In genomic region chr8:123308738-123309137, GRCm38 (mm10) we compare ENCODE assay signal across 29 mouse cellular contexts. TPM values are rescaled to one million over a fixed set of nuclear protein-coding genes. Genes with fewer than 3 reads are reported as not detected.
DNase-seq lines count a peak whose midpoint lies in the region; ATAC-seq and TF ChIP-seq lines count a peak whose summit lies in the region.
"Had no signal": no experiment of that assay in that cellular context is flagged by ENCODE, and none has a peak within 500 bp of the region (broad histone marks: within the 10 kb centered on the region; RNA-seq: fewer than 3 reads in every experiment).

No protein-coding gene starts in this region.

- no peaks in the 10 kb centered on the region for H3K36me3 ChIP-seq in kidney, postnatal 0 days (ENCODE audit: insufficient read depth, low read length)
- peaks cover 26% of the 10 kb centered on the region for H3K36me3 ChIP-seq in kidney, embryonic 16.5 days (ENCODE audit: insufficient read depth, low read length)
- H3K36me3 ChIP-seq in liver, postnatal 0 days (replicated peaks; ENCODE audit: insufficient read depth, low read length) = peaks cover 12% of the 10 kb centered on the region
- peaks cover 19% of the 10 kb centered on the region for H3K36me3 ChIP-seq in liver, embryonic 11.5 days (ENCODE audit: control insufficient read depth, insufficient read depth, low read length)
- peaks cover 30% of the 10 kb centered on the region for H3K36me3 ChIP-seq in ES-Bruce4 (ENCODE audit: control insufficient read depth, insufficient read depth, low read length, poor library complexity, severe bottlenecking)
- no peaks in the 10 kb centered on the region for H3K36me3 ChIP-seq in stomach, postnatal 0 days (ENCODE audit: control insufficient read depth, insufficient read depth, low read length)
- H3K36me3 ChIP-seq: hindbrain, embryonic 15.5 days had no signal

- H3K9me3 ChIP-seq in kidney, postnatal 0 days (replicated peaks; ENCODE audit: low read length) = no peaks in the 10 kb centered on the region
- no peaks in the 10 kb centered on the region for H3K9me3 ChIP-seq in kidney, embryonic 16.5 days (ENCODE audit: low read length)
- no peaks in the 10 kb centered on the region for H3K9me3 ChIP-seq in liver, postnatal 0 days (ENCODE audit: low read length)
- H3K9me3 ChIP-seq in liver, embryonic 11.5 days (ENCODE audit: control insufficient read depth, low read length) = no peaks in the 10 kb centered on the region
- H3K9me3 ChIP-seq in ES-Bruce4 (replicated peaks; ENCODE audit: control insufficient read depth, insufficient read depth, low read length, poor library complexity, severe bottlenecking) = no peaks in the 10 kb centered on the region
- H3K9me3 ChIP-seq in stomach, postnatal 0 days (ENCODE audit: control insufficient read depth, low read length) = no peaks in the 10 kb centered on the region
- H3K9me3 ChIP-seq: embryonic facial prominence, embryonic 10.5 days; embryonic facial prominence, embryonic 13.5 days; forebrain, embryonic 13.5 days; heart, embryonic 10.5 days; heart, embryonic 13.5 days; hindbrain, embryonic 15.5 days had no signal

- H3K27me3 ChIP-seq in kidney, postnatal 0 days (ENCODE audit: insufficient read depth, low read length) = no peaks in the 10 kb centered on the region
- H3K27me3 ChIP-seq in kidney, embryonic 16.5 days (ENCODE audit: insufficient read depth, low read length) = no peaks in the 10 kb centered on the region
- no peaks in the 10 kb centered on the region for H3K27me3 ChIP-seq in liver, postnatal 0 days (ENCODE audit: insufficient read depth, low read length)
- H3K27me3 ChIP-seq in liver, embryonic 11.5 days (replicated peaks; ENCODE audit: control insufficient read depth, insufficient read depth, low read length) = no peaks in the 10 kb centered on the region
- no peaks in the 10 kb centered on the region for H3K27me3 ChIP-seq in ES-Bruce4 (ENCODE audit: control insufficient read depth, insufficient read depth, low read length, poor library complexity, severe bottlenecking)
- no peaks in the 10 kb centered on the region for H3K27me3 ChIP-seq in stomach, postnatal 0 days (ENCODE audit: control insufficient read depth, insufficient read depth, low read length)
- H3K27me3 ChIP-seq: CH12.LX; embryonic facial prominence, embryonic 13.5 days; forebrain, embryonic 13.5 days; heart, embryonic 13.5 days; hindbrain, embryonic 15.5 days had no signal

- no peak for TF ChIP-seq POLR2A in ES-Bruce4 (IDR thresholded peaks at IDR 0.05; ENCODE audit: insufficient read depth, low read length)

- TF ChIP-seq EP300 in liver, postnatal 0 days (IDR thresholded peaks at IDR 0.05; ENCODE audit: low read depth) = no peak
- no peak for TF ChIP-seq EP300 in ES-Bruce4 (IDR thresholded peaks at IDR 0.05; ENCODE audit: insufficient read depth, low read depth, low read length)
- no peak for TF ChIP-seq EP300 in stomach, postnatal 0 days (optimal IDR thresholded peaks at IDR 0.05)

- no peaks in the 10 kb centered on the region for H3K4me1 ChIP-seq in kidney, postnatal 0 days (replicated peaks; ENCODE audit: insufficient read depth, low read length)
- H3K4me1 ChIP-seq in kidney, embryonic 16.5 days (ENCODE audit: insufficient read depth, low read length) = no peaks in the 10 kb centered on the region
- no peaks in the 10 kb centered on the region for H3K4me1 ChIP-seq in liver, postnatal 0 days (ENCODE audit: insufficient read depth)
- no peaks in the 10 kb centered on the region for H3K4me1 ChIP-seq in liver, embryonic 11.5 days (replicated peaks; ENCODE audit: control insufficient read depth, insufficient read depth, low read length)
- no peaks in the 10 kb centered on the region for H3K4me1 ChIP-seq in ES-Bruce4 (ENCODE audit: control insufficient read depth, insufficient read depth, low read length)
- H3K4me1 ChIP-seq in stomach, postnatal 0 days (replicated peaks; ENCODE audit: control insufficient read depth, insufficient read depth) = no peaks in the 10 kb centered on the region
- H3K4me1 ChIP-seq: embryonic facial prominence, embryonic 10.5 days; embryonic facial prominence, embryonic 13.5 days; forebrain, embryonic 13.5 days; heart, embryonic 13.5 days; hindbrain, embryonic 15.5 days had no signal

- WGBS in kidney, postnatal 0 days = 70% methylated on average over 4 of the region's 4 CpGs
- 81% methylated on average over 4 of the region's 4 CpGs for WGBS in kidney, embryonic 16.5 days
- 64% methylated on average over 4 of the region's 4 CpGs for WGBS in liver, postnatal 0 days (ENCODE audit: insufficient replicate concordance)
- 68% methylated on average over 4 of the region's 4 CpGs for WGBS in liver, embryonic 11.5 days
- WGBS in stomach, postnatal 0 days = 61% methylated on average over 4 of the region's 4 CpGs

- DNase-seq in kidney, postnatal 0 days (ENCODE audit: low spot score) = no peak
- DNase-seq in liver, postnatal 0 days = no peak
- DNase-seq in liver, embryonic 11.5 days (ENCODE audit: low spot score) = no peak
- DNase-seq in stomach, postnatal 0 days (ENCODE audit: low spot score) = no peak
- DNase-seq in thymus, adult 18-20 months = no peak
- DNase-seq: adrenal gland, adult 2 months; adrenal gland, postnatal 14 days; B cell, adult 2 months; cerebellum, adult 11-12 months; cerebellum, adult 8-10 months; cerebellum, postnatal 10 days; cerebellum, postnatal 36 days; embryo, embryonic 11 days; gastrocnemius, postnatal 10 days; gastrocnemius, postnatal 36 days; heart, adult 2 months; heart, postnatal 14 days; heart, postnatal 4 days had no signal

- no peak overlapping the region for H3K9ac ChIP-seq in kidney, postnatal 0 days (ENCODE audit: low read depth, low read length)
- no peak overlapping the region for H3K9ac ChIP-seq in kidney, embryonic 16.5 days (replicated peaks; ENCODE audit: low read length)
- H3K9ac ChIP-seq in liver, postnatal 0 days (replicated peaks) = no peak overlapping the region
- no peak overlapping the region for H3K9ac ChIP-seq in liver, embryonic 11.5 days (ENCODE audit: low read depth, low read length)
- H3K9ac ChIP-seq in ES-Bruce4 (ENCODE audit: low read depth, poor library complexity, severe bottlenecking) = no peak overlapping the region
- no peak overlapping the region for H3K9ac ChIP-seq in stomach, postnatal 0 days (ENCODE audit: low read length)
- H3K9ac ChIP-seq: embryonic facial prominence, embryonic 13.5 days; forebrain, embryonic 13.5 days; heart, embryonic 13.5 days; hindbrain, embryonic 15.5 days had no signal

- H3K4me3 ChIP-seq in kidney, postnatal 0 days (replicated peaks; ENCODE audit: low read depth, low read length) = no peak overlapping the region
- H3K4me3 ChIP-seq in kidney, embryonic 16.5 days (ENCODE audit: low read length) = no peak overlapping the region
- H3K4me3 ChIP-seq in liver, postnatal 0 days (ENCODE audit: low read depth, low read length) = no peak overlapping the region
- H3K4me3 ChIP-seq in liver, embryonic 11.5 days (ENCODE audit: low read depth, low read length) = no peak overlapping the region
- H3K4me3 ChIP-seq in ES-Bruce4 (ENCODE audit: low read depth, low read length) = no peak overlapping the region
- no peak overlapping the region for H3K4me3 ChIP-seq in stomach, postnatal 0 days (ENCODE audit: low read depth, low read length)
- H3K4me3 ChIP-seq: embryonic facial prominence, embryonic 10.5 days; embryonic facial prominence, embryonic 13.5 days; erythroblast, embryonic 14.5 days; forebrain, embryonic 13.5 days; heart, adult 2 months; heart, embryonic 10.5 days; heart, embryonic 13.5 days; hindbrain, embryonic 15.5 days had no signal

- TF ChIP-seq CTCF in kidney, postnatal 0 days (IDR thresholded peaks at IDR 0.05; ENCODE audit: low read depth) = peak; percentile 31
- 0 out of 2 replicates have a peak, but pooled peaks have one; percentile 5 for TF ChIP-seq CTCF in liver, postnatal 0 days (IDR thresholded peaks at IDR 0.05; ENCODE audit: low read depth)
- peak; percentile 59 for TF ChIP-seq CTCF in ES-Bruce4 (IDR thresholded peaks at IDR 0.05; ENCODE audit: low read depth, low read length)
- TF ChIP-seq CTCF in stomach, postnatal 0 days (IDR thresholded peaks at IDR 0.05; ENCODE audit: low read depth) = peak; percentile 30; the same call in 1 of the 2 replicates

- ATAC-seq in kidney, postnatal 0 days (replicated peaks; ENCODE audit: low FRiP score, low read depth) = no peak
- ATAC-seq in kidney, embryonic 16.5 days (ENCODE audit: low FRiP score, low TSS enrichment) = no peak
- ATAC-seq in liver, postnatal 0 days = no peak
- ATAC-seq in liver, embryonic 11.5 days (replicated peaks; ENCODE audit: low FRiP score) = no peak
- no peak for ATAC-seq in stomach, postnatal 0 days (ENCODE audit: low FRiP score, low TSS enrichment)
- ATAC-seq: forebrain, embryonic 13.5 days; forebrain, embryonic 16.5 days had no signal

- H3K27ac ChIP-seq in kidney, postnatal 0 days = no peak overlapping the region
- no peak overlapping the region for H3K27ac ChIP-seq in kidney, embryonic 16.5 days (ENCODE audit: low read length)
- no peak overlapping the region for H3K27ac ChIP-seq in liver, postnatal 0 days (ENCODE audit: low read depth)
- H3K27ac ChIP-seq in liver, embryonic 11.5 days (ENCODE audit: low read depth, low read length) = no peak overlapping the region
- H3K27ac ChIP-seq in ES-Bruce4 (ENCODE audit: insufficient read depth, low read length) = no peak overlapping the region
- no peak overlapping the region for H3K27ac ChIP-seq in stomach, postnatal 0 days (replicated peaks)
- H3K27ac ChIP-seq: embryonic facial prominence, embryonic 10.5 days; embryonic facial prominence, embryonic 13.5 days; forebrain, embryonic 13.5 days; heart, adult 2 months; heart, embryonic 10.5 days; heart, embryonic 13.5 days; hindbrain, embryonic 15.5 days had no signal

- H3K4me2 ChIP-seq in kidney, postnatal 0 days (ENCODE audit: low read length) = no peak overlapping the region
- no peak overlapping the region for H3K4me2 ChIP-seq in kidney, embryonic 16.5 days (replicated peaks; ENCODE audit: low read depth, low read length)
- H3K4me2 ChIP-seq in liver, postnatal 0 days (ENCODE audit: low read depth, low read length) = no peak overlapping the region
- H3K4me2 ChIP-seq in liver, embryonic 11.5 days = no peak overlapping the region
- no peak overlapping the region for H3K4me2 ChIP-seq in stomach, postnatal 0 days (replicated peaks; ENCODE audit: low read depth)
- H3K4me2 ChIP-seq: embryonic facial prominence, embryonic 13.5 days; forebrain, embryonic 13.5 days; heart, embryonic 13.5 days; hindbrain, embryonic 15.5 days had no signal

RNA-seq across cellular contexts. Expression of gene Fanca, which starts 9.6 kb away (rescaled TPM):
- 18.7 and 21.5 TPM in 2 replicates for polyA plus RNA-seq in kidney, postnatal 0 days (2015; fragmentation: Nextera tagmentation; extraction: Ambion mirVana)
- polyA plus RNA-seq in kidney, embryonic 16.5 days (2015; fragmentation: Nextera tagmentation; extraction: Ambion mirVana) = 36.6 and 43.8 TPM in 2 replicates
- 6.3 TPM in 2 replicates for polyA plus RNA-seq in liver, postnatal 0 days (2015; fragmentation: Nextera tagmentation; extraction: Ambion mirVana)
- 39.7 and 46.8 TPM in 2 replicates for polyA plus RNA-seq in liver, embryonic 11.5 days (2014; fragmentation: Nextera tagmentation; extraction: Ambion mirVana)
- polyA plus RNA-seq in ES-Bruce4 (2011; ENCODE audit: insufficient read depth, insufficient read length, low read depth, missing spikeins) = 56.4 and 58.9 TPM in 2 replicates
- 5.3 and 5.7 TPM in 2 replicates for polyA plus RNA-seq in stomach, postnatal 0 days (2015; fragmentation: Nextera tagmentation; extraction: Ambion mirVana)

RNA-seq across cellular contexts. Expression of gene Spire2, which starts 23.8 kb away (rescaled TPM):
- 5.7 and 5.8 TPM in 2 replicates for polyA plus RNA-seq in kidney, postnatal 0 days (2015; fragmentation: Nextera tagmentation; extraction: Ambion mirVana)
- polyA plus RNA-seq in kidney, embryonic 16.5 days (2015; fragmentation: Nextera tagmentation; extraction: Ambion mirVana) = 4.9 and 5.4 TPM in 2 replicates
- polyA plus RNA-seq in liver, postnatal 0 days (2015; fragmentation: Nextera tagmentation; extraction: Ambion mirVana) = 0.80 and 1.1 TPM in 2 replicates
- 6.5 and 6.7 TPM in 2 replicates for polyA plus RNA-seq in liver, embryonic 11.5 days (2014; fragmentation: Nextera tagmentation; extraction: Ambion mirVana)
- polyA plus RNA-seq in ES-Bruce4 (2011; ENCODE audit: insufficient read depth, insufficient read length, low read depth, missing spikeins) = 4.2 and 5.0 TPM in 2 replicates
- 12.4 and 13.1 TPM in 2 replicates for polyA plus RNA-seq in stomach, postnatal 0 days (2015; fragmentation: Nextera tagmentation; extraction: Ambion mirVana)

RNA-seq across cellular contexts. Expression of gene Vps9d1, which starts 54.6 kb away (rescaled TPM):
- 16.5 and 17.3 TPM in 2 replicates for polyA plus RNA-seq in kidney, postnatal 0 days (2015; fragmentation: Nextera tagmentation; extraction: Ambion mirVana)
- 25.8 and 31.7 TPM in 2 replicates for polyA plus RNA-seq in kidney, embryonic 16.5 days (2015; fragmentation: Nextera tagmentation; extraction: Ambion mirVana)
- polyA plus RNA-seq in liver, postnatal 0 days (2015; fragmentation: Nextera tagmentation; extraction: Ambion mirVana) = 3.9 and 4.5 TPM in 2 replicates
- 9.2 and 10.7 TPM in 2 replicates for polyA plus RNA-seq in liver, embryonic 11.5 days (2014; fragmentation: Nextera tagmentation; extraction: Ambion mirVana)
- 4.7 and 8.9 TPM in 2 replicates for polyA plus RNA-seq in ES-Bruce4 (2011; ENCODE audit: insufficient read depth, insufficient read length, low read depth, missing spikeins)
- polyA plus RNA-seq in stomach, postnatal 0 days (2015; fragmentation: Nextera tagmentation; extraction: Ambion mirVana) = 10.3 and 11.2 TPM in 2 replicates

RNA-seq across cellular contexts. Expression of gene Zfp276, which starts 54.7 kb away (rescaled TPM):
- polyA plus RNA-seq in kidney, postnatal 0 days (2015; fragmentation: Nextera tagmentation; extraction: Ambion mirVana) = 13.1 and 15.0 TPM in 2 replicates
- 26.7 and 28.5 TPM in 2 replicates for polyA plus RNA-seq in kidney, embryonic 16.5 days (2015; fragmentation: Nextera tagmentation; extraction: Ambion mirVana)
- 4.9 and 5.5 TPM in 2 replicates for polyA plus RNA-seq in liver, postnatal 0 days (2015; fragmentation: Nextera tagmentation; extraction: Ambion mirVana)
- 16.0 and 18.8 TPM in 2 replicates for polyA plus RNA-seq in liver, embryonic 11.5 days (2014; fragmentation: Nextera tagmentation; extraction: Ambion mirVana)
- 7.4 and 8.0 TPM in 2 replicates for polyA plus RNA-seq in ES-Bruce4 (2011; ENCODE audit: insufficient read depth, insufficient read length, low read depth, missing spikeins)
- 7.8 and 8.3 TPM in 2 replicates for polyA plus RNA-seq in stomach, postnatal 0 days (2015; fragmentation: Nextera tagmentation; extraction: Ambion mirVana)

Comparison
In these comparisons a context has a peak if more than half of its experiments do, and no peak if none do; other contexts are left out.
1. CTCF ChIP-seq: peak in every context shown above with its lines; median percentile 59 in ES-Bruce4; 31 in kidney, postnatal 0 days; 30 in stomach, postnatal 0 days; 5 in liver, postnatal 0 days.